Mouse (Mus musculus) hindbrain, embryonic 14.5 days (tissue): Measurements from ENCODE around the gene Avl9. TPM values are rescaled to one million over a fixed set of nuclear protein-coding genes. Genes with fewer than 3 reads are reported as not detected.

Source experiments
- ATAC-seq: fragments of 200-750 bp; cut with Nextera tagmentation; 2 replicates; pipeline ENCODE4 v1.8.0; 2017; ENCODE audit warnings: moderate number of reproducible peaks, mild to moderate bottlenecking, moderate TSS enrichment, moderate library complexity; ENCODE audit not compliant: low FRiP score
- DNase-seq: peaks from one replicate; pipeline ENCODE4 v3.0.0-alpha.2; 2015; ENCODE audit warnings: low spot score
- H3K27ac ChIP-seq: fragments of 300-500 bp; sonication (generic); 2 replicates; pipeline ENCODE4 v1.5.1; 2014; ENCODE audit warnings: mild to moderate bottlenecking, moderate library complexity
- H3K27me3 ChIP-seq: fragments of 300-500 bp; sonication (generic); 2 replicates; pipeline ENCODE4 v1.6.1; 2014; ENCODE audit warnings: mild to moderate bottlenecking, low read length, mixed read lengths; ENCODE audit not compliant: control insufficient read depth, insufficient read depth
- H3K36me3 ChIP-seq: fragments of 300-500 bp; sonication (generic); replicated peaks from 2 replicates; pipeline ENCODE4 v1.6.1; 2014; ENCODE audit not compliant: control insufficient read depth, insufficient read depth
- H3K4me1 ChIP-seq: fragments of 300-500 bp; sonication (generic); replicated peaks from 2 replicates; pipeline ENCODE4 v1.6.1; 2014; ENCODE audit warnings: antibody characterized with exemption, low read length, mixed read lengths; ENCODE audit not compliant: control insufficient read depth, insufficient read depth
- H3K4me2 ChIP-seq: fragments of 300-500 bp; sonication (generic); replicated peaks from 2 replicates; pipeline ENCODE4 v1.6.1; 2014; ENCODE audit warnings: mild to moderate bottlenecking, moderate library complexity
- H3K4me3 ChIP-seq: fragments of 300-500 bp; sonication (generic); replicated peaks from 2 replicates; pipeline ENCODE4 v1.5.1; 2014; ENCODE audit warnings: mild to moderate bottlenecking, low read length
- H3K9ac ChIP-seq: fragments of 300-500 bp; sonication (generic); 2 replicates; pipeline ENCODE4 v1.6.1; 2014
- H3K9me3 ChIP-seq: fragments of 300-500 bp; sonication (generic); 2 replicates; pipeline ENCODE4 v1.6.1; 2016; ENCODE audit warnings: low read length; ENCODE audit not compliant: control insufficient read depth
- WGBS: fragments of 180-500 bp; shearing (Covaris S2); extraction: QIAGEN DNeasy Blood & Tissue Kit; methylation state at CpG from one replicate; pipeline ENCODE4 v1.1.7; 2014; 5-methylcytosine and 5-hydroxymethylcytosine counted together
- polyA plus RNA-seq: library from polyadenylated mRNA; unstranded; fragments of >200 nt; fragmentation: Nextera tagmentation; extraction: Ambion mirVana; gene quantifications from 2 replicates; pipeline ENCODE4 v1.2.1, GENCODE M21; 2014

Avl9 gene
- 40.2 and 41.8 TPM in 2 replicates for polyA plus RNA-seq

- WGBS: under 1% methylated on average over 64 of the region's 64 CpGs
- H3K4me1 ChIP-seq: peaks cover 20% of the 10 kb centered on the region
- ATAC-seq (peak; percentile 97), DNase-seq (peak; percentile 93)
- no peaks in the 10 kb centered on the region for H3K36me3 ChIP-seq
- peak within 1 kb of the TSS; percentile 92 for H3K27ac ChIP-seq
- H3K9me3 ChIP-seq: no peaks in the 10 kb centered on the region
- H3K9ac ChIP-seq: peak within 1 kb of the TSS; percentile 86
- H3K4me3 ChIP-seq: peak within 1 kb of the TSS; percentile 66
- peak within 1 kb of the TSS; percentile 79 for H3K4me2 ChIP-seq
- no peaks in the 10 kb centered on the region for H3K27me3 ChIP-seq
These were observed at the start of gene Avl9 for GRCm38 (mm10) chr6:56714574-56715269. Gene Avl9, plus strand, starts transcription at chr6:56714899.

GRCm38 (mm10) chr6:56688238-56688637 is 26.5 kb upstream of the Avl9 start:
- Histone ChIP-seq H3K4me2 (no peak overlapping the region), H3K36me3 (no peaks in the 10 kb centered on the region), H3K27me3 (no peaks in the 10 kb centered on the region), H3K27ac (no peak overlapping the region), H3K9me3 (no peaks in the 10 kb centered on the region), H3K4me1 (no peaks in the 10 kb centered on the region), H3K4me3 (no peak overlapping the region), H3K9ac (no peak overlapping the region)
- 97% methylated on average over 3 of the region's 3 CpGs for WGBS
- DNase-seq (no peak), ATAC-seq (no peak)

GRCm38 (mm10) chr6:56691205-56691604 is 23.5 kb upstream of the Avl9 start:
- Histone ChIP-seq H3K27me3 (no peaks in the 10 kb centered on the region), H3K4me2 (no peak overlapping the region), H3K27ac (no peak overlapping the region), H3K36me3 (no peaks in the 10 kb centered on the region), H3K4me3 (no peak overlapping the region), H3K9ac (no peak overlapping the region), H3K9me3 (no peaks in the 10 kb centered on the region), H3K4me1 (no peaks in the 10 kb centered on the region)
- WGBS: 4% methylated on average over 2 of the region's 2 CpGs
- DNase-seq (peak; percentile 85), ATAC-seq (peak; percentile 48; the same call in 1 of the 2 replicates)

GRCm38 (mm10) chr6:56692445-56692844 is 22.3 kb upstream of the Avl9 start:
- 74% methylated on average over 4 of the region's 4 CpGs for WGBS

GRCm38 (mm10) chr6:56703931-56704900 is 10.5 kb upstream of the Avl9 start, which contains the start of gene Lsm5:
Gene Lsm5, minus strand, starts transcription at chr6:56704710.
- Histone ChIP-seq H3K4me3 (peak within 1 kb of the TSS; percentile 79), H3K4me2 (peak within 1 kb of the TSS; percentile 92), H3K9ac (peak within 1 kb of the TSS; percentile 71), H3K27me3 (no peaks in the 10 kb centered on the region), H3K27ac (0 out of 2 replicates have a peak within 1 kb of the TSS, but pooled peaks have one; percentile 14), H3K4me1 (peaks cover 7% of the 10 kb centered on the region; the same call in 1 of the 2 replicates), H3K9me3 (no peaks in the 10 kb centered on the region), H3K36me3 (peaks cover 8% of the 10 kb centered on the region; the same call in 1 of the 2 replicates)
- WGBS: under 1% methylated on average over 46 of the region's 46 CpGs
- ATAC-seq (peak; percentile 94), DNase-seq (peak; percentile 97)

More at GRCm38 (mm10) chr6:56692445-56692844, 22.3 kb upstream of the Avl9 start:
- Histone ChIP-seq H3K4me2 (no peak overlapping the region), H3K36me3 (no peaks in the 10 kb centered on the region), H3K9me3 (no peaks in the 10 kb centered on the region), H3K9ac (no peak overlapping the region), H3K27ac (no peak overlapping the region), H3K4me1 (no peaks in the 10 kb centered on the region), H3K27me3 (no peaks in the 10 kb centered on the region), H3K4me3 (no peak overlapping the region)
- ATAC-seq: no peak
- no peak for DNase-seq

- Histone ChIP-seq H3K9me3 (no peaks in the 10 kb centered on the region), H3K27ac (peak overlapping the region; percentile 92), H3K4me1 (peaks cover 20% of the 10 kb centered on the region), H3K9ac (no peak overlapping the region), H3K4me3 (peak overlapping the region; percentile 66), H3K36me3 (no peaks in the 10 kb centered on the region), H3K27me3 (no peaks in the 10 kb centered on the region), H3K4me2 (peak overlapping the region; percentile 79)
- 49% methylated on average over 7 of the region's 7 CpGs for WGBS
- ATAC-seq (no peak), DNase-seq (no peak)
These were observed 519 bp upstream of the Avl9 start for GRCm38 (mm10) chr6:56714186-56714573.

GRCm38 (mm10) chr6:56715270-56715666 is 569 bp downstream of the Avl9 start:
- Histone ChIP-seq H3K4me3 (peak overlapping the region; percentile 66), H3K27ac (peak overlapping the region; percentile 92), H3K4me1 (peaks cover 20% of the 10 kb centered on the region), H3K9ac (peak overlapping the region; percentile 86), H3K9me3 (no peaks in the 10 kb centered on the region), H3K36me3 (no peaks in the 10 kb centered on the region), H3K4me2 (peak overlapping the region; percentile 79), H3K27me3 (no peaks in the 10 kb centered on the region)
- WGBS: 0% methylated on average over 25 of the region's 25 CpGs
- DNase-seq (peak; percentile 74), ATAC-seq (peak; percentile 64)

- ATAC-seq: no peak
- Histone ChIP-seq H3K4me1 (peaks cover 26% of the 10 kb centered on the region), H3K27me3 (no peaks in the 10 kb centered on the region)
These were observed 4.4 kb downstream of the Avl9 start for GRCm38 (mm10) chr6:56719071-56719470.

GRCm38 (mm10) chr6:56720877-56721276 is 6.2 kb downstream of the Avl9 start:
- peak; percentile 16; the same call in 1 of the 2 replicates for ATAC-seq
- peaks cover 26% of the 10 kb centered on the region for H3K36me3 ChIP-seq
- no peaks in the 10 kb centered on the region for H3K9me3 ChIP-seq
- no peak overlapping the region for H3K4me3 ChIP-seq
- 57% methylated on average over 3 of the region's 3 CpGs for WGBS
- no peak overlapping the region for H3K9ac ChIP-seq
- DNase-seq: no peak
- H3K4me1 ChIP-seq: peaks cover 24% of the 10 kb centered on the region
- H3K4me2 ChIP-seq: no peak overlapping the region
- H3K27me3 ChIP-seq: no peaks in the 10 kb centered on the region
- no peak overlapping the region for H3K27ac ChIP-seq

More at GRCm38 (mm10) chr6:56719071-56719470, 4.4 kb downstream of the Avl9 start:
- Histone ChIP-seq H3K4me3 (no peak overlapping the region), H3K9me3 (no peaks in the 10 kb centered on the region), H3K27ac (no peak overlapping the region), H3K9ac (no peak overlapping the region), H3K4me2 (no peak overlapping the region), H3K36me3 (peaks cover 12% of the 10 kb centered on the region)
- 94% methylated on average over 1 of the region's 1 CpGs for WGBS
- DNase-seq: no peak
